Mouse (Mus musculus) embryonic facial prominence, embryonic 15.5 days (tissue): Measurements from ENCODE around the gene Tmem51. TPM values are rescaled to one million over a fixed set of nuclear protein-coding genes. Genes with fewer than 3 reads are reported as not detected.
A peak's percentile ranks its signal among the peaks of the same experiment; 100 is the strongest.

Experiments used
- ATAC-seq: fragments of 200-750 bp; cut with Nextera tagmentation; 2 replicates; pipeline ENCODE4 v1.8.0; 2017; ENCODE audit warnings: low read depth, moderate TSS enrichment; ENCODE audit not compliant: insufficient number of reproducible peaks, low FRiP score, low TSS enrichment
- H3K27ac ChIP-seq: fragments of 300-500 bp; sonication (generic); replicated peaks from 2 replicates; pipeline ENCODE4 v1.5.1; 2015; ENCODE audit warnings: mild to moderate bottlenecking, inconsistent platforms
- H3K27me3 ChIP-seq: fragments of 300-500 bp; sonication (generic); 2 replicates; pipeline ENCODE4 v1.6.1; 2015; ENCODE audit warnings: inconsistent platforms
- H3K36me3 ChIP-seq: fragments of 300-500 bp; sonication (generic); 2 replicates; pipeline ENCODE4 v1.6.1; 2015; ENCODE audit warnings: mild to moderate bottlenecking, inconsistent platforms
- H3K4me1 ChIP-seq: fragments of 300-500 bp; sonication (generic); 2 replicates; pipeline ENCODE4 v1.6.1; 2015; ENCODE audit warnings: inconsistent platforms
- H3K4me2 ChIP-seq: fragments of 300-500 bp; sonication (generic); replicated peaks from 2 replicates; pipeline ENCODE4 v1.6.1; 2015; ENCODE audit warnings: mild to moderate bottlenecking, inconsistent platforms
- H3K4me3 ChIP-seq: fragments of 300-500 bp; sonication (generic); replicated peaks from 2 replicates; pipeline ENCODE4 v1.5.1; 2015; ENCODE audit warnings: mild to moderate bottlenecking, inconsistent platforms
- H3K9ac ChIP-seq: fragments of 300-500 bp; sonication (generic); 2 replicates; pipeline ENCODE4 v1.6.1; 2015; ENCODE audit warnings: inconsistent platforms
- H3K9me3 ChIP-seq: fragments of 300-500 bp; sonication (generic); replicated peaks from 2 replicates; pipeline ENCODE4 v1.6.1; 2016; ENCODE audit warnings: inconsistent platforms
- WGBS: fragments of 180-500 bp; shearing (Covaris S2); methylation state at CpG from one replicate; pipeline ENCODE4 v1.1.7; 2015; 5-methylcytosine and 5-hydroxymethylcytosine counted together
- polyA plus RNA-seq: library from polyadenylated mRNA; unstranded; fragments of >200 nt; fragmentation: Nextera tagmentation; extraction: Ambion mirVana; gene quantifications from 2 replicates; pipeline ENCODE4 v1.2.1, GENCODE M21; 2015

Gene Tmem51
- polyA plus RNA-seq, 1 experiment from 2014 or later: 20.2 TPM

GRCm38 (mm10) chr4:142095513-142096241, 11.6 kb upstream of the Tmem51 start:
- H3K4me2 ChIP-seq: peak overlapping the region; percentile 24; the same call in 1 of the 2 replicates
- 17% methylated on average over 15 of the region's 15 CpGs for whole genome bisulfite sequencing
- peak; percentile 58; the same call in 1 of the 2 replicates for ATAC-seq
- no peak overlapping the region for H3K9ac ChIP-seq
- peaks cover 26% of the 10 kb centered on the region for H3K4me1 ChIP-seq
- no peak overlapping the region for H3K4me3 ChIP-seq
- H3K27me3 ChIP-seq: no peaks in the 10 kb centered on the region
- no peaks in the 10 kb centered on the region for H3K9me3 ChIP-seq
- H3K27ac ChIP-seq: peak overlapping the region; percentile 5; the same call in 1 of the 2 replicates
- no peaks in the 10 kb centered on the region for H3K36me3 ChIP-seq

GRCm38 (mm10) chr4:142094386-142094785, 10.3 kb upstream of the Tmem51 start:
- Histone ChIP-seq H3K4me3 (no peak overlapping the region), H3K9ac (no peak overlapping the region), H3K27me3 (no peaks in the 10 kb centered on the region), H3K9me3 (no peaks in the 10 kb centered on the region), H3K27ac (no peak overlapping the region), H3K4me1 (peaks cover 26% of the 10 kb centered on the region), H3K4me2 (no peak overlapping the region), H3K36me3 (no peaks in the 10 kb centered on the region)
- no peak for ATAC-seq
- 86% methylated on average over 11 of the region's 11 CpGs for WGBS

GRCm38 (mm10) chr4:142091100-142091499, 7.0 kb upstream of the Tmem51 start:
- Histone ChIP-seq H3K4me1 (peaks cover 9% of the 10 kb centered on the region), H3K4me2 (no peak overlapping the region), H3K27ac (no peak overlapping the region), H3K36me3 (no peaks in the 10 kb centered on the region), H3K4me3 (no peak overlapping the region), H3K27me3 (no peaks in the 10 kb centered on the region), H3K9me3 (no peaks in the 10 kb centered on the region), H3K9ac (no peak overlapping the region)
- WGBS: 67% methylated on average over 2 of the region's 2 CpGs
- ATAC-seq: no peak

- no peak overlapping the region for H3K4me3 ChIP-seq
- ATAC-seq: no peak
- H3K27me3 ChIP-seq: no peaks in the 10 kb centered on the region
- H3K4me2 ChIP-seq: no peak overlapping the region
- no peak overlapping the region for H3K9ac ChIP-seq
- H3K9me3 ChIP-seq: no peaks in the 10 kb centered on the region
- no peak overlapping the region for H3K27ac ChIP-seq
- peaks cover 5% of the 10 kb centered on the region; the same call in 1 of the 2 replicates for H3K4me1 ChIP-seq
- no peaks in the 10 kb centered on the region for H3K36me3 ChIP-seq
- 74% methylated on average over 6 of the region's 6 CpGs for WGBS
Observed at GRCm38 (mm10) chr4:142089966-142090365, 5.9 kb upstream of the Tmem51 start.

- Histone ChIP-seq H3K9ac (no peak overlapping the region), H3K36me3 (no peaks in the 10 kb centered on the region), H3K4me1 (peaks cover 14% of the 10 kb centered on the region; the same call in 1 of the 2 replicates), H3K27me3 (no peaks in the 10 kb centered on the region), H3K4me3 (no peak overlapping the region), H3K4me2 (no peak overlapping the region), H3K27ac (no peak overlapping the region), H3K9me3 (no peaks in the 10 kb centered on the region)
- 36% methylated on average over 6 of the region's 6 CpGs for WGBS
- no peak for ATAC-seq
Observed at GRCm38 (mm10) chr4:142088836-142089235, 4.7 kb upstream of the Tmem51 start.

GRCm38 (mm10) chr4:142088409-142088808, 4.3 kb upstream of the Tmem51 start:
- H3K27ac ChIP-seq: no peak overlapping the region
- no peak overlapping the region for H3K9ac ChIP-seq
- no peak overlapping the region for H3K4me2 ChIP-seq
- H3K36me3 ChIP-seq: no peaks in the 10 kb centered on the region
- 22% methylated on average over 4 of the region's 4 CpGs for WGBS
- ATAC-seq: no peak
- H3K27me3 ChIP-seq: no peaks in the 10 kb centered on the region
- H3K4me3 ChIP-seq: no peak overlapping the region
- H3K9me3 ChIP-seq: no peaks in the 10 kb centered on the region
- peaks cover 17% of the 10 kb centered on the region; the same call in 1 of the 2 replicates for H3K4me1 ChIP-seq

GRCm38 (mm10) chr4:142084936-142085563, 946 bp upstream of the Tmem51 start:
- Histone ChIP-seq H3K9me3 (no peaks in the 10 kb centered on the region), H3K27me3 (no peaks in the 10 kb centered on the region), H3K9ac (peak overlapping the region; percentile 57), H3K4me3 (peak overlapping the region; percentile 65), H3K36me3 (no peaks in the 10 kb centered on the region), H3K4me1 (peaks cover 50% of the 10 kb centered on the region), H3K4me2 (peak overlapping the region; percentile 97), H3K27ac (peak overlapping the region; percentile 88)
- no peak for ATAC-seq
- 6% methylated on average over 20 of the region's 20 CpGs for WGBS

- H3K4me2 ChIP-seq: peak overlapping the region; percentile 97
- H3K4me3 ChIP-seq: peak overlapping the region; percentile 65
- peak overlapping the region; percentile 57 for H3K9ac ChIP-seq
- peak; percentile 69 for ATAC-seq
- WGBS: under 1% methylated on average over 24 of the region's 29 CpGs
- H3K36me3 ChIP-seq: no peaks in the 10 kb centered on the region
- H3K4me1 ChIP-seq: peaks cover 56% of the 10 kb centered on the region
- H3K9me3 ChIP-seq: no peaks in the 10 kb centered on the region
- peak overlapping the region; percentile 88 for H3K27ac ChIP-seq
- H3K27me3 ChIP-seq: no peaks in the 10 kb centered on the region
Observed at GRCm38 (mm10) chr4:142083762-142084130, 358 bp downstream of the Tmem51 start.

- Histone ChIP-seq H3K27me3 (no peaks in the 10 kb centered on the region), H3K36me3 (no peaks in the 10 kb centered on the region), H3K27ac (no peak overlapping the region), H3K9me3 (no peaks in the 10 kb centered on the region), H3K4me3 (peak overlapping the region; percentile 65), H3K4me2 (peak overlapping the region; percentile 97), H3K9ac (no peak overlapping the region), H3K4me1 (peaks cover 59% of the 10 kb centered on the region)
- WGBS: 46% methylated on average over 6 of the region's 6 CpGs
- ATAC-seq: no peak; the same call in 1 of the 2 replicates
Observed at GRCm38 (mm10) chr4:142083193-142083592, 911 bp downstream of the Tmem51 start.

- no peaks in the 10 kb centered on the region for H3K27me3 ChIP-seq
- no peak overlapping the region for H3K9ac ChIP-seq
- H3K4me2 ChIP-seq: peak overlapping the region; percentile 97; the same call in 1 of the 2 replicates
Observed at GRCm38 (mm10) chr4:142082703-142083102, 1.4 kb downstream of the Tmem51 start.

GRCm38 (mm10) chr4:142081631-142082283, 2.3 kb downstream of the Tmem51 start:
- ATAC-seq: no peak
- H3K27ac ChIP-seq: no peak overlapping the region
- H3K27me3 ChIP-seq: no peaks in the 10 kb centered on the region
- no peak overlapping the region for H3K4me3 ChIP-seq
- H3K4me1 ChIP-seq: peaks cover 74% of the 10 kb centered on the region
- H3K4me2 ChIP-seq: peak overlapping the region; percentile 21
- WGBS: 37% methylated on average over 13 of the region's 13 CpGs
- no peaks in the 10 kb centered on the region for H3K9me3 ChIP-seq
- no peaks in the 10 kb centered on the region for H3K36me3 ChIP-seq
- no peak overlapping the region for H3K9ac ChIP-seq

More at GRCm38 (mm10) chr4:142082703-142083102, 1.4 kb downstream of the Tmem51 start:
- no peaks in the 10 kb centered on the region for H3K36me3 ChIP-seq
- 58% methylated on average over 4 of the region's 4 CpGs for WGBS
- no peak overlapping the region for H3K27ac ChIP-seq
- H3K4me3 ChIP-seq: no peak overlapping the region
- H3K4me1 ChIP-seq: peaks cover 64% of the 10 kb centered on the region
- no peaks in the 10 kb centered on the region for H3K9me3 ChIP-seq
- no peak for ATAC-seq
